Mouse (Mus musculus) bone marrow macrophage, adult 2 months (primary cell): ENCODE measurements around the gene Ttc23l.

Experiments
- CTCF ChIP-seq: IDR thresholded peaks from 2 replicates; pipeline ENCODE4 v1.5.1; 2012; ENCODE audit warnings: low read depth, mild to moderate bottlenecking, low read length, moderate library complexity
- POLR2A ChIP-seq: IDR thresholded peaks from 2 replicates; pipeline ENCODE4 v1.6.1; 2012; ENCODE audit warnings: mild to moderate bottlenecking, low read depth, low read length, borderline replicate concordance

GRCm38 (mm10) chr15:10500035-10500434 lies 58.4 kb downstream of the Ttc23l start:
- TF ChIP-seq POLR2A, result no peak
- no peak for TF ChIP-seq CTCF
